Mouse (Mus musculus): ENCODE measurements around the gene Mapkap1. TPM values are rescaled to one million over a fixed set of nuclear protein-coding genes. Genes with fewer than 3 reads are reported as not detected.

Gene Mapkap1
- total and polyA plus RNA-seq, 3 experiments = 43.1 to 79.8 (median 71.4) TPM

GRCm38 (mm10) chr2:34531801-34532298, 125.3 kb downstream of the Mapkap1 start:
- peak; percentile 55 for DNase-seq

GRCm38 (mm10) chr2:34532394-34532793, 125.8 kb downstream of the Mapkap1 start:
- DNase-seq = no peak

- DNase-seq = no peak
Measured at GRCm38 (mm10) chr2:34533281-34533680, 126.7 kb downstream of the Mapkap1 start.

GRCm38 (mm10) chr2:34534996-34535395, 128.4 kb downstream of the Mapkap1 start:
- peak; percentile 71 for DNase-seq

- DNase-seq = no peak
Measured at GRCm38 (mm10) chr2:34537356-34537755, 130.8 kb downstream of the Mapkap1 start.

GRCm38 (mm10) chr2:34543581-34543980, 137.0 kb downstream of the Mapkap1 start:
- no peak for DNase-seq

- no peak for DNase-seq
Measured at GRCm38 (mm10) chr2:34544021-34544420, 137.4 kb downstream of the Mapkap1 start.

GRCm38 (mm10) chr2:34544646-34545395, 138.2 kb downstream of the Mapkap1 start:
- DNase-seq = no peak

- no peak for DNase-seq
Measured at GRCm38 (mm10) chr2:34546176-34546677, 139.7 kb downstream of the Mapkap1 start.

- DNase-seq = no peak
Measured at GRCm38 (mm10) chr2:34547516-34547915, 140.9 kb downstream of the Mapkap1 start.

- DNase-seq = no peak
Measured at GRCm38 (mm10) chr2:34548961-34549360, 142.4 kb downstream of the Mapkap1 start.

GRCm38 (mm10) chr2:34549469-34549868, 142.9 kb downstream of the Mapkap1 start:
- no peak for DNase-seq

- DNase-seq = no peak
Measured at GRCm38 (mm10) chr2:34552772-34553171, 146.2 kb downstream of the Mapkap1 start.

- DNase-seq = no peak
Measured at GRCm38 (mm10) chr2:34553580-34554231, 147.1 kb downstream of the Mapkap1 start.

GRCm38 (mm10) chr2:34560146-34560545, 153.6 kb downstream of the Mapkap1 start:
- DNase-seq = peak; percentile 55

- no peak for DNase-seq
Measured at GRCm38 (mm10) chr2:34563089-34563694, 156.6 kb downstream of the Mapkap1 start.

- no peak for DNase-seq
Measured at GRCm38 (mm10) chr2:34563865-34564264, 157.3 kb downstream of the Mapkap1 start.

- peak; percentile 89 for DNase-seq
Measured at GRCm38 (mm10) chr2:34566146-34566545, 159.6 kb downstream of the Mapkap1 start.

GRCm38 (mm10) chr2:34566601-34567000, 160.0 kb downstream of the Mapkap1 start:
- DNase-seq = no peak

GRCm38 (mm10) chr2:34569131-34569530, 162.6 kb downstream of the Mapkap1 start:
- DNase-seq = peak; percentile 81

- no peak for DNase-seq
Measured at GRCm38 (mm10) chr2:34570378-34570777, 163.8 kb downstream of the Mapkap1 start.

- no peak for DNase-seq
Measured at GRCm38 (mm10) chr2:34571096-34571495, 164.5 kb downstream of the Mapkap1 start.

GRCm38 (mm10) chr2:34573073-34573472, 166.5 kb downstream of the Mapkap1 start:
- DNase-seq = no peak
